Mouse (Mus musculus): ENCODE measurements at regions not wholly inside any gene's neighbourhood (a gene's known extent, or its start where the extent isn't known, plus 50 kb on each side); places are given as distances from the start of the nearest gene placed in this dataset.

DNA sequence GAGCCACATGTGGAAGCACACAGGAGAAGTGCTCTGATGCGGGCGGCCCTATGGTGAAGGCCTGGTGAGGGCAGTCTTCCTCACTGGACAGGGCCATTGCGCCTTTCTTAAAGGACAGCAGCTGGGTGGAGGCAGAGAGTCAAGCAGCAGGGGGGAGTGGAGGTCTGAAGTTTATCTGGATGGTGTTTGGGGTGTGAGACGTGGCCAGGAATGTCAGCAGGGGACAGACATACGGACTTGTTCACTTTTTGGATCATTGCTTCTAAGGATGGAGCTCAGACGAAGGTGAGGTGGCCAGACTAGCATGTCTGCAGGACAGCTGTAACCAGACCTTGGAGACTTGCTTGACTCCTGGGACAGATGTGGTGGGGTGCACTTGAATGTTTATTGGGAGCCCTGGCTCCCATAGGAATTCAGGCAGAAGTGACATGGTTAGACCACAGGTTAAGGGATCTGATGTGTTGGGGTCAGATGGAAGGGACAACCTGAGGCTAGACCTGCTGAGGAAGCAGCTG is 86.0 kb upstream of the Gm26897 start:
- TF ChIP-seq MAZ (IDR thresholded peaks at IDR 0.05; ENCODE audit: low read depth, low read length) (no peak), MAX (IDR thresholded peaks at IDR 0.05; ENCODE audit: low read length) (no peak), POLR2A (IDR thresholded peaks at IDR 0.05; ENCODE audit: low read depth, low read length) (no peak), MXI1 (IDR thresholded peaks at IDR 0.05; ENCODE audit: low read depth, low read length) (no peak), E2F4 (IDR thresholded peaks at IDR 0.05; ENCODE audit: insufficient replicate concordance, low read depth, low read length) (no peak), CTCF (conservative IDR thresholded peaks at IDR 0.05 in 1 of 2, IDR thresholded peaks at IDR 0.05 in 1 of 2; ENCODE audit: low read depth in 2 of 2, low read length in 2 of 2) (no peak), ZNF384 (IDR thresholded peaks at IDR 0.05; ENCODE audit: low read depth, low read length) (no peak), USF2 (conservative IDR thresholded peaks at IDR 0.05; ENCODE audit: low read depth, low read length) (no peak), EP300 (IDR thresholded peaks at IDR 0.05; ENCODE audit: low read length) (no peak), ZMIZ1 (IDR thresholded peaks at IDR 0.05; ENCODE audit: low read depth, low read length) (no peak)

Data from CH12.LX (cell line).